Mouse (Mus musculus): ENCODE results near the gene Zbtb43. TPM values are rescaled to one million over a fixed set of nuclear protein-coding genes. Genes with fewer than 3 reads are reported as not detected.
A peak's percentile ranks its signal among the peaks of the same experiment; 100 is the strongest.

Zbtb43 gene
- 24.8 and 31.2 TPM in 2 replicates for polyA plus RNA-seq (2014; fragmentation: Nextera tagmentation; extraction: Ambion mirVana)

- WGBS: 6% methylated on average over 36 of the region's 36 CpGs
- DNase-seq (ENCODE audit: low spot score): peak; percentile 98
- peaks cover 4% of the 10 kb centered on the region; the same call in 1 of the 2 replicates for H3K4me1 ChIP-seq (replicated peaks; ENCODE audit: control insufficient read depth, insufficient read depth, low read length)
Measured at GRCm38 (mm10) chr2:33468466-33469097, at the start of gene Zbtb43. Gene Zbtb43, minus strand, starts transcription at chr2:33468559.

GRCm38 (mm10) chr2:33515856-33516255, 47.5 kb upstream of the Zbtb43 start:
- Histone ChIP-seq H3K9ac (ENCODE audit: low read depth, low read length) (no peak overlapping the region), H3K27me3 (ENCODE audit: control insufficient read depth, insufficient read depth, low read length) (no peaks in the 10 kb centered on the region), H3K4me1 (replicated peaks; ENCODE audit: control insufficient read depth, insufficient read depth, low read length) (no peaks in the 10 kb centered on the region), H3K36me3 (ENCODE audit: control insufficient read depth, insufficient read depth, low read length) (no peaks in the 10 kb centered on the region), H3K4me3 (ENCODE audit: low read depth, low read length) (no peak overlapping the region), H3K9me3 (ENCODE audit: control insufficient read depth, low read length) (no peaks in the 10 kb centered on the region), H3K4me2 (replicated peaks; ENCODE audit: low read depth, low read length) (no peak overlapping the region), H3K27ac (ENCODE audit: low read depth, low read length) (no peak overlapping the region)
- DNase-seq (ENCODE audit: low spot score): no peak
- no peak for ATAC-seq (ENCODE audit: low FRiP score)
- 81% methylated on average over 19 of the region's 19 CpGs for WGBS

More at GRCm38 (mm10) chr2:33468466-33469097, at the start of gene Zbtb43:
- no peaks in the 10 kb centered on the region for H3K27me3 ChIP-seq (ENCODE audit: control insufficient read depth, insufficient read depth, low read length)
- no peak within 1 kb of the TSS for H3K27ac ChIP-seq (ENCODE audit: low read depth, low read length)
- ATAC-seq (ENCODE audit: low FRiP score): peak; percentile 93
- H3K36me3 ChIP-seq (ENCODE audit: control insufficient read depth, insufficient read depth, low read length): no peaks in the 10 kb centered on the region
- H3K9ac ChIP-seq (ENCODE audit: low read depth, low read length): peak within 1 kb of the TSS; percentile 91
- H3K4me3 ChIP-seq (ENCODE audit: low read depth, low read length): peak within 1 kb of the TSS; percentile 96
- peak within 1 kb of the TSS; percentile 83 for H3K4me2 ChIP-seq (replicated peaks; ENCODE audit: low read depth, low read length)
- H3K9me3 ChIP-seq (ENCODE audit: control insufficient read depth, low read length): no peaks in the 10 kb centered on the region

GRCm38 (mm10) chr2:33515431-33515830, 47.1 kb upstream of the Zbtb43 start:
- no peaks in the 10 kb centered on the region for H3K27me3 ChIP-seq (ENCODE audit: control insufficient read depth, insufficient read depth, low read length)
- H3K9ac ChIP-seq (ENCODE audit: low read depth, low read length): no peak overlapping the region
- H3K4me1 ChIP-seq (replicated peaks; ENCODE audit: control insufficient read depth, insufficient read depth, low read length): no peaks in the 10 kb centered on the region
- DNase-seq (ENCODE audit: low spot score): no peak
- no peaks in the 10 kb centered on the region for H3K9me3 ChIP-seq (ENCODE audit: control insufficient read depth, low read length)
- H3K4me3 ChIP-seq (ENCODE audit: low read depth, low read length): no peak overlapping the region
- H3K36me3 ChIP-seq (ENCODE audit: control insufficient read depth, insufficient read depth, low read length): no peaks in the 10 kb centered on the region
- H3K27ac ChIP-seq (ENCODE audit: low read depth, low read length): no peak overlapping the region
- no peak overlapping the region for H3K4me2 ChIP-seq (replicated peaks; ENCODE audit: low read depth, low read length)
- no peak for ATAC-seq (ENCODE audit: low FRiP score)
- WGBS: 86% methylated on average over 8 of the region's 8 CpGs

GRCm38 (mm10) chr2:33510791-33511190, 42.4 kb upstream of the Zbtb43 start:
- H3K4me3 ChIP-seq (ENCODE audit: low read depth, low read length): no peak overlapping the region
- H3K9ac ChIP-seq (ENCODE audit: low read depth, low read length): no peak overlapping the region
- no peaks in the 10 kb centered on the region for H3K9me3 ChIP-seq (ENCODE audit: control insufficient read depth, low read length)
- no peak overlapping the region for H3K4me2 ChIP-seq (replicated peaks; ENCODE audit: low read depth, low read length)
- 91% methylated on average over 1 of the region's 1 CpGs for WGBS
- no peak for ATAC-seq (ENCODE audit: low FRiP score)
- no peaks in the 10 kb centered on the region for H3K36me3 ChIP-seq (ENCODE audit: control insufficient read depth, insufficient read depth, low read length)
- no peaks in the 10 kb centered on the region for H3K4me1 ChIP-seq (replicated peaks; ENCODE audit: control insufficient read depth, insufficient read depth, low read length)
- H3K27me3 ChIP-seq (ENCODE audit: control insufficient read depth, insufficient read depth, low read length): no peaks in the 10 kb centered on the region
- no peak for DNase-seq (ENCODE audit: low spot score)
- no peak overlapping the region for H3K27ac ChIP-seq (ENCODE audit: low read depth, low read length)

GRCm38 (mm10) chr2:33502602-33503001, 34.2 kb upstream of the Zbtb43 start:
- no peak for DNase-seq (ENCODE audit: low spot score)
- 55% methylated on average over 2 of the region's 2 CpGs for WGBS
- ATAC-seq (ENCODE audit: low FRiP score): no peak
- no peaks in the 10 kb centered on the region for H3K27me3 ChIP-seq (ENCODE audit: control insufficient read depth, insufficient read depth, low read length)
- H3K4me2 ChIP-seq (replicated peaks; ENCODE audit: low read depth, low read length): no peak overlapping the region
- H3K9me3 ChIP-seq (ENCODE audit: control insufficient read depth, low read length): peaks cover 3% of the 10 kb centered on the region; the same call in 1 of the 2 replicates
- H3K9ac ChIP-seq (ENCODE audit: low read depth, low read length): no peak overlapping the region
- no peak overlapping the region for H3K27ac ChIP-seq (ENCODE audit: low read depth, low read length)
- H3K4me3 ChIP-seq (ENCODE audit: low read depth, low read length): no peak overlapping the region
- no peaks in the 10 kb centered on the region for H3K4me1 ChIP-seq (replicated peaks; ENCODE audit: control insufficient read depth, insufficient read depth, low read length)
- no peaks in the 10 kb centered on the region for H3K36me3 ChIP-seq (ENCODE audit: control insufficient read depth, insufficient read depth, low read length)

- no peaks in the 10 kb centered on the region for H3K36me3 ChIP-seq (ENCODE audit: control insufficient read depth, insufficient read depth, low read length)
- no peak overlapping the region for H3K4me2 ChIP-seq (replicated peaks; ENCODE audit: low read depth, low read length)
- no peak overlapping the region for H3K27ac ChIP-seq (ENCODE audit: low read depth, low read length)
- peaks cover 3% of the 10 kb centered on the region; the same call in 1 of the 2 replicates for H3K9me3 ChIP-seq (ENCODE audit: control insufficient read depth, low read length)
- no peaks in the 10 kb centered on the region for H3K4me1 ChIP-seq (replicated peaks; ENCODE audit: control insufficient read depth, insufficient read depth, low read length)
- ATAC-seq (ENCODE audit: low FRiP score): no peak
- H3K27me3 ChIP-seq (ENCODE audit: control insufficient read depth, insufficient read depth, low read length): no peaks in the 10 kb centered on the region
- DNase-seq (ENCODE audit: low spot score): no peak
- H3K9ac ChIP-seq (ENCODE audit: low read depth, low read length): no peak overlapping the region
- 79% methylated on average over 4 of the region's 4 CpGs for WGBS
- no peak overlapping the region for H3K4me3 ChIP-seq (ENCODE audit: low read depth, low read length)
Measured at GRCm38 (mm10) chr2:33498280-33498679, 29.9 kb upstream of the Zbtb43 start.

- 58% methylated on average over 3 of the region's 3 CpGs for WGBS
- no peaks in the 10 kb centered on the region for H3K27me3 ChIP-seq (ENCODE audit: control insufficient read depth, insufficient read depth, low read length)
Measured at GRCm38 (mm10) chr2:33495654-33496053, 27.3 kb upstream of the Zbtb43 start.

GRCm38 (mm10) chr2:33492041-33492440, 23.7 kb upstream of the Zbtb43 start:
- no peak overlapping the region for H3K9ac ChIP-seq (ENCODE audit: low read depth, low read length)
- no peak overlapping the region for H3K4me3 ChIP-seq (ENCODE audit: low read depth, low read length)
- DNase-seq (ENCODE audit: low spot score) (no peak), ATAC-seq (ENCODE audit: low FRiP score) (no peak)
- H3K27me3 ChIP-seq (ENCODE audit: control insufficient read depth, insufficient read depth, low read length): no peaks in the 10 kb centered on the region
- 98% methylated on average over 3 of the region's 3 CpGs for WGBS
- H3K4me1 ChIP-seq (replicated peaks; ENCODE audit: control insufficient read depth, insufficient read depth, low read length): 0 out of 2 replicates have a peak, but pooled peaks cover 2% of the 10 kb centered on the region
- no peaks in the 10 kb centered on the region for H3K36me3 ChIP-seq (ENCODE audit: control insufficient read depth, insufficient read depth, low read length)
- H3K9me3 ChIP-seq (ENCODE audit: control insufficient read depth, low read length): no peaks in the 10 kb centered on the region
- no peak overlapping the region for H3K27ac ChIP-seq (ENCODE audit: low read depth, low read length)
- H3K4me2 ChIP-seq (replicated peaks; ENCODE audit: low read depth, low read length): no peak overlapping the region

More at GRCm38 (mm10) chr2:33495654-33496053, 27.3 kb upstream of the Zbtb43 start:
- Histone ChIP-seq H3K4me1 (replicated peaks; ENCODE audit: control insufficient read depth, insufficient read depth, low read length) (no peaks in the 10 kb centered on the region), H3K9me3 (ENCODE audit: control insufficient read depth, low read length) (peaks cover 3% of the 10 kb centered on the region; the same call in 1 of the 2 replicates), H3K4me2 (replicated peaks; ENCODE audit: low read depth, low read length) (no peak overlapping the region), H3K36me3 (ENCODE audit: control insufficient read depth, insufficient read depth, low read length) (no peaks in the 10 kb centered on the region), H3K9ac (ENCODE audit: low read depth, low read length) (no peak overlapping the region), H3K27ac (ENCODE audit: low read depth, low read length) (no peak overlapping the region), H3K4me3 (ENCODE audit: low read depth, low read length) (no peak overlapping the region)
- DNase-seq (ENCODE audit: low spot score) (peak; percentile 14), ATAC-seq (ENCODE audit: low FRiP score) (no peak)

GRCm38 (mm10) chr2:33489565-33489964, 21.2 kb upstream of the Zbtb43 start:
- DNase-seq (ENCODE audit: low spot score) (peak; percentile 37), ATAC-seq (ENCODE audit: low FRiP score) (no peak)
- no peak overlapping the region for H3K4me3 ChIP-seq (ENCODE audit: low read depth, low read length)
- no peaks in the 10 kb centered on the region for H3K9me3 ChIP-seq (ENCODE audit: control insufficient read depth, low read length)
- H3K9ac ChIP-seq (ENCODE audit: low read depth, low read length): no peak overlapping the region
- WGBS: 52% methylated on average over 10 of the region's 10 CpGs
- H3K36me3 ChIP-seq (ENCODE audit: control insufficient read depth, insufficient read depth, low read length): no peaks in the 10 kb centered on the region
- no peaks in the 10 kb centered on the region for H3K27me3 ChIP-seq (ENCODE audit: control insufficient read depth, insufficient read depth, low read length)
- no peak overlapping the region for H3K27ac ChIP-seq (ENCODE audit: low read depth, low read length)
- no peak overlapping the region for H3K4me2 ChIP-seq (replicated peaks; ENCODE audit: low read depth, low read length)
- 0 out of 2 replicates have a peak, but pooled peaks cover 2% of the 10 kb centered on the region for H3K4me1 ChIP-seq (replicated peaks; ENCODE audit: control insufficient read depth, insufficient read depth, low read length)

All from hindbrain, embryonic 11.5 days (tissue).